Mouse (Mus musculus): ENCODE measurements at regions not wholly inside any gene's neighbourhood (a gene's known extent, or its start where the extent isn't known, plus 50 kb on each side); places are given as distances from the start of the nearest gene placed in this dataset.

DNA sequence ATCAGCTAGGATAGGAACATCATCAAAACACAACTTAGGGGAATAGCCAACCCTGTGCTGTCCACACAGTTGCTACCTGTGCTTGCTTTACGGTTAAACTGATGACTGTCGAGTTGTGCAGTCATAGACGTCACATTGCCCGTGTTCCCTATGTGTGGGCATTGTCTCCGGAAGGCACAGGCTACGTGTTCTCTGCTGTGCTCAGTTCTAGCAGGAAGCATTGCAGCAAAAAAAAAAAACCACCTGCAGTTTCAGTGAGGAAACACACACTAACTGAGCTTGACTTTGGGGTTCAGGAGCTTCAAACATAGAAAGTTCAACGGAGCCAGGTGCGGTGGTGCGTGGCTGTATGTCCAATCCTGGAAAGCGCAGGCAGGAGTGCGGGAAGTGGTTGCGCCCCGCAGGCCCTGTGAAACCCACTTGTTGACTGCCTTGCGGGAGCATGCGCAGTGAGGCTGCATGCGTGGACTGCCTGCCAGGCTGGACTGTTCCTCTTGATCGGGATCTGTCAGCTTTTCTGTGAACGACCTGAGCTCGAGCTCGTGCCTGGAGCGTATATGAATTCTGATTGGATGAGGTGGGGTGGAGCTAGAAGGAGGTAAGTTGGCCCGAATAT lies 190.2 kb upstream of the Krr1 start:
- no peak for DNase-seq (ENCODE audit: low read depth, low spot score)

DNA sequence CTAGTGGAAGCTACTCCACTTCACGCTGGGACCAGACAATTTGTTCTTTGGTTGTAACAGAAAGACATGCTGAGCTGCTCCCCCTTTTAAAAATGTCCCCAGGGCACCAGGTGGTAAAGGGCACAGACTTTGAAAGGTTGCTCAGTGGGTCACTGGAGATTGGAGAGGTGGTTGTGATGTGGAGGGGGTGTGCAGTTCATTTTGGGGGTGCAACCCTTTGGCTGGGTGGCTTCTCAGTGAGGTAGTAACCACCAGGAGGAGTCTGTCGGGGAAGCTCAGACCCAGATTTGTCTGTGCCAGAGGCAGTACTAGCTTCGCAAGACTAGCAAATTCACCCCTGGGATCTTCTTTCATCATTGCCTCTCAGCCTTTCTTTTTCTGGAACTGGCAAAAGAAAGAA lies 189.0 kb upstream of the Krr1 start:
- DNase-seq (ENCODE audit: low read depth, low spot score), result no peak

DNA sequence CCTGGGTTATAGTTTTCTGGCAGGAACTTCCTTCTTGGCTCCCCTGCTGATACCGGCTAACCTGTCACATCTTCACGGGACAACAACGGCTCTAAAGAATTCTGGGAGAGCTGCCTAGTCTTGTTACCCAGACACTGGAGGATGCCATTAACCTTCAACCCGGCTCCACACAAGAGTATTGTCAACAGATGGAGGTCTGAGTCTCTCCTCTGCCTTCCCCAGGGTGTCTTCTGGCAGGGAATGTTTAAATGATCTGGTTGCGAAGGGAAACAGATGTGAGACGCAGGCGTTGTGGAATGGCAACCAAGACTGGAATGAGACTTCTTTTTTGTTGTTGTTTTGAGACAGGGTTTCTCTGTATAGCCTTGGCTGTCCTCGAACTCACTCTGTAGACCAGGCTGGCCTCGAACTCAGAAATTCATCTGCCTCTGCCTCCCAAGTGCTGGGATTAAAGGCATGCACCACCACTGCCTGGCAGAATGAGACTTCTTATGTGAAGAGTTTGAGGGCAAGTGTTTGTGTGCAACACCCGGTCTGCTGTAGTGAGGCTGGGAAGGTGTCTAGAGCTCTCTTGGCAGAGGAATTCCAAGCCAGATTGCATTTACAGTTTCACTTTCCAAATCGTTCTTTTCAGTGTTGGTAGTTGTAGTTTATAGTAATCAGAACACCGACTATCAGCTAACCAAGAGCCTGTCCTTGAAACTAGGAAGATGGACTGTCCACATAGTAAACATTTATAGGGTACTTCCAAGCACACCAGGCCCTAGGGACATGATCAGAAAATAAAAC lies 188.2 kb upstream of the Krr1 start:
- DNase-seq (ENCODE audit: low read depth, low spot score), result no peak

DNA sequence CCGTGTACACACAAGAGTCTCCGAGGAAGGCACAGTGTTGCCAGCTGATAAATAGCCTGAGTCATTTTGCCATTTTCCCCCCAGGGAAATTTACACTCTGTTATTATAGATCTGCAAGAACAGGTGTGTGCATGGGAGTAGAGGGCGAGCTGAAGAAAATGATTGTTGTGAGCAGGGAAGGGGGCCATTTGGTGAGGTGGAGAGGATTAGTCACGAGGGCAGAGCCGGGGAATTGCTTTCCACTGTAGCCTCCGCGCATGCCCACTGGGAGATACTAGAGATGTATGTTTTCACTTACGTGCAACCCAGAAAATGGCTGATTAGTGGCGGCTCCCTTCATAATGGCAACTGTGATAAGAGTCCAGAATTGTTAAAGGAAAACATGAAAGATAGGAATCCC lies 185.3 kb upstream of the Krr1 start:
- DNase-seq (ENCODE audit: low read depth, low spot score), result no peak

DNA sequence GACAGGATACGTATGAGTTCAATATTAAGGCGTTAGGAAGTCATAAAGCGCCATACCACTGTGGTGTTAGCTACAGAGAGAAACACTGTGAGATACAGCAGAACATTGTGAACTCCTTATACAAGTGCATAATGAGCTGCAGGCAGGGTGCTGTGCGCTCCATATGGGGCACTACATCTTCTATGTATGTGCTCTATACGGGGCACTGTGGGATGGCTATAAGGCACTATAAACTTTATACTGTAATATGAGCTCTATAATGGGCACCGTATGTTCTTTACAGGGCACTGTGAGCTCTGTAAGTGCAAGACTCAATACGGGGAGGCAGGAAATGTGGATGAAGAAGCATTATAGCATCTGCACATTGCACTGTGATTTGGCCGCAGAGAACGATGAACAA lies 183.2 kb upstream of the Krr1 start:
- DNase-seq (ENCODE audit: low read depth, low spot score), result no peak

DNA sequence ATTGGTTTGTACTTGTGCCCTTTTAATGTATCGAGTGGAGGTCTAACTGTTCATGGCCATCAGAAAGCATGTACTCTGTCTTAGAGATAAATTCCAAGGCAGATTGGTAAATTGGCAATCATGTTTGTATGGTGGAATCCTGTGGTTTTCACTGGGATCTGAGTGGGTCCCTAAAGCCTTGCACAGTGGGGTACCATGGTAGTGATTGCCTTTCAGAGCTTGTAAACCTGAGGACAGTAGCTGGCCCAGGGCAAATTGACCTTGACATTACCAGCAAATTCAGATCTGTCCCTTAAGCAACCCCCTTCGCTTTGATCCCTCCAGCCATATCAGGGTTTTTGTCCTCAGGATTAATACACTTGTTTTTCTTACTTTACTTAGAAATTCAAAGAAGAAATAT lies 181.6 kb upstream of the Krr1 start:
- no peak for DNase-seq (ENCODE audit: low read depth, low spot score)

DNA sequence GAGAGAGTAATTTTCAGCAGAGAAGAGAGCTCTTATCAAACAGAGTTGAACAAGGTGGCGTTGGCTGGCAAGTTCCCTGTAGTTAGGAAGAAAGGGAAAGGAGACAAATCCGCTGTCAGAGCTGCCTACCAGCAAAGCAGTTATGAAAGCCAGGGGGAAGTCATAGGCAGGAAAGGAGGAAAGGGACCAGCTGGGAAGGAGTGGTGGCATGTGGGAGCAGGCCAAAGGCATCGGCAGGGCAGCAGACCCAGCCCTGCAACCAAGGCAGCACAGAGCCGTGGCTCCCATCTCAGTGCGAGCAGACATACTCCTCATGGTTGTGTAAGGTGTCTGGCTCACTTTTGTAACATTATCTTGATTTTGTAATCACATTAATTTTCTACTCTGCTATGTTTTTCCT lies 177.4 kb upstream of the Krr1 start:
- DNase-seq (ENCODE audit: low read depth, low spot score), result no peak

DNA sequence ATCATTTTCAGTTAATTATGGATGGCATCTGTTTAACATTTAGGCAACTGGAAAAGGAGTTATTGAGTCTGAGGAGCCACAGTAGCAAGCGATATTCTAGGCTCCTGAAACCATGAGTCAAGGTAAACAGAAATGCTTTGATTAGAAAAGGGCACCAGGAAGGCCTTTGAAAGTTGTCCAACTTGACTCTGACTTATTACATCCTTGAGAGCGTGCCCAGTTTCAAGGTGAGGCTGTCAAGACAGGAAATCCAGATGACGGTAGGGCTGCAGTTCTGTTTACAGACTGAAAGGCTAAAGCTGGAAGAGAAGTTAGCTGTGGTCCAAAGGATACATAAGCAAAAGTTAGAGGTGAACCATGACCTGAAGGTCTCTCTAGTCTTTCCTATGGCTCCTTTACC lies 176.7 kb upstream of the Krr1 start:
- DNase-seq (ENCODE audit: low read depth, low spot score), result no peak

DNA sequence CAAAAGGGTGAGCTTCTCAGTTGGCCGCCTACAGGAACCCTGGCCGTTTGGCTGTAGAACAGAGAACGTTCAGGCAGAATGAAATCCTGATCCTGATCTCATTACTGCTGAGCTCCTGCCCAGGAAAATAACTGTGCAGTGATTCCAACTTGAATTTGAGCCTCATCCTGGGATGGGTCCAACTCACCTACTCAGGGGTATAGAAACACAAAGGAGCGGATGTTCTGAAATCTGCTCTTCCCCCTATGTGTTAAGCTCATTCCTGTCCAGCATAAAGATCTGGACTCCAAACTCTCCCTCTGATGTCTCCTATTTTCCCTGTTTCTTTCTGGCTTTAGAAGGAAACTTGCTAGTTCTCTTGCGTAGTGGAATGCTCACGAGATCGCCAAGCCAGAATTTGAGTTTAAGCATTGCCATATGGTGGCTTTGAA lies 173.6 kb upstream of the Krr1 start:
- DNase-seq (ENCODE audit: low read depth, low spot score), result no peak

DNA sequence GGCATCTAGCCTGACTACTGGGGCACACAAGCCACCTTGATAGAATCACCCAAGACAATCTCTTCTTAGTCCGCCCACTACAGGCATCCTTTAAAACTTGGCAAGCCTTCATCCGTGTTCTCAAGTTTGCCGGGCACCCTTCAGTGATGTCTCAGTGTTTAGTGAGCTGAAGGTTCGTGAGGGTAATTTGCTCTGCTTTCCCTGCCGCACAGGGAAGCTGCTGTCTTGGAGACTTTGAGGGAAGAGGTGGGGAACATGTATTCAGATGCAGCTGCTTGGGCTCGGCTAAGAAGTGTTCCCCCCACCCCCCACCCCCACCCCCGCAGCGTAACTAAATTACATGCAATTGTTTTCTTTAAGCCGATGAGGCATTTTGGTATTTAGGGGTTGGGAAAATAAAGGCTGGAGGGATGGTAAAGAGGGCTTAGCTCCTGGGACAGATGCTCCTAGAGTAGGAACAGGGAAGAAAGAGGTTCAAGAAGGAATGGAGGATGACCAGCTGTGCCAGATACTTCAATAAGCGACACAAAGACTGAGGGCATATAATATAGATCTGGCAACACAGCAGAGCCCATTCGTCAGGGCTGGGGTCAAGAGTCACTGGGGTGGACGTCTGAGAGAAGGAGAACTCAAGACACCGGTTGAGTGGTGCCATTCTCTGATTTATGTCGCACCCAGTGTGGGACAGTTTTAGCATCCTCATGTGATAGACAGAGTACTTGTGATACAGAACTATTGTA lies 172.4 kb upstream of the Krr1 start:
- DNase-seq (ENCODE audit: low read depth, low spot score), result no peak

DNA sequence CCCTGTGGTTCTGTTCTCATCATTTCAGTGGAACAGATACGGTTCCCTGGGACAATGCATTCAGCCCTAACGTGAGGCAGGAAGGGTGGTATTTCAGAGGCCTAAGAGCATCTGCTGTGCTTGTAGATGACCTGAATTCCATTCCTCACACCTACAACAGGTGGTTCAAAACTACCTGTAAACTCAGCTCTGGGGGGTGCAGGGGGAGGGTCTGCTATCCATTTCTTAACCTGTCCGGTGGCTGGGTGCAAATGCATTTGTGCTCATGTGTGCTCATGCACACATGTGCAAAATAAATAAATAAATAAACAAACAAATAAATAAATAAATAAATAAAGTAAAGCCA lies 171.9 kb upstream of the Krr1 start:
- no peak for DNase-seq (ENCODE audit: low read depth, low spot score)

DNA sequence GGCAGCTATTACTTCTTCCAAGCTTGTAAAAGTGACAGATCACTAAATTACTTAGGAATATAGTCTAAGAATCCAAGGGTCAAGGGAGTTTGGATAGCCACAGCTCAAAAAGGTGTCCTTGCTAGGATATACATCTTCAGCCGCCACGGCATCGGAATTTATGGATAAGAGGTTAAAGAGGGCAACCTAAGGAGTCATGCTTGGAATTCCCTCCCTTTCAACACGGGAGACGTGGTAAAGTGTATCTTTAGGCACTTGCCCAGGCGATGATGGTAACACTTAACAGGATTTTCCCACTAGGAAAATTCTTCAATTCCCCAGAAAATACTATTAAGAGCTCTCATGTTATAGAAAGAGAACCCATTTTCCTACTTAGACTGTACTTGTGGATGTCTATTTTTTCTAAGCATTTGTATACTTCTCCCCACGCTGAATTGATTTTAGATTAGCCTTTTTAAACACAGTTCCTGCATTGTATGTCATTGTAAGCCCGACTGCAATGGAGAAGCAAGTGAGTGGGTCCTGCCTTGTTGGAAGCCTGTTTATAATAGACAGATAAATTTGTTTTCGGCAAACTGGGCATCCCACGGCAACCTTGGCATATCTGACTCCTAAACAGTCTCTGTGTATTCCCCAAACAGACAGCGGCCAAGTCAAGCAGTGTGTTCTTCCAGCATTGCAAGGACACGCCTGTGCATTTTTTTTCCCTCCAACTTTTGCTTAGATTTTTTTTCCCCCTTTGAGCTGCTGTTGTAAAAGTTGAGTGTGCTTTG lies 171.3 kb upstream of the Krr1 start:
- DNase-seq (ENCODE audit: low read depth, low spot score), result no peak

DNA sequence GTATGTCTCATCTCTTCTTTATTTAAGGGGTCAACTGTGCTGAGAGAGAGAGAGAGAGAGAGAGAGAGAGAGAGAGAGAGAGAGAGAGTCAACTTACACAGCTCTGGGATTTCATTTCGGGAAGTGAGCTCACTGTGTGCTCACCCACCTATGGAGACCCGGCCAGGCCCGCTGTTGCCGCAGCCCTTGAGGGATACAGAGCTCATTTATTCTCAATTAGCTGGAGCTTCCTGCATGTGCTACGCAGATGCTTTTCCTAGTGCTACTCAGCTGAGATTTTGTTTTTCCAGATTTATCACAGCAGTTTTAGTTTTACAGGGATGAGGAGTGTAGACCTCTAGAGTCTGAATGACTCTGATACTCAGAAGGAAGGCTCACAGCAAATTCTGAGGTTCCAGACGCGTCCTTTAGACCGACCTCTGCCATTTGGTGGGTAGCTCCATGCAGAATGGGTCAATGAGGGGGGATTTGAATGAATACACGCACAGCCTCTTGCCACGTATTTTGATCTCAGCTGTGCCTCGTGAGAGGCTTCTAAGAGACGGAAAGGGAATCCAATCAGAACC lies 170.6 kb upstream of the Krr1 start:
- DNase-seq (ENCODE audit: low read depth, low spot score), result no peak

DNA sequence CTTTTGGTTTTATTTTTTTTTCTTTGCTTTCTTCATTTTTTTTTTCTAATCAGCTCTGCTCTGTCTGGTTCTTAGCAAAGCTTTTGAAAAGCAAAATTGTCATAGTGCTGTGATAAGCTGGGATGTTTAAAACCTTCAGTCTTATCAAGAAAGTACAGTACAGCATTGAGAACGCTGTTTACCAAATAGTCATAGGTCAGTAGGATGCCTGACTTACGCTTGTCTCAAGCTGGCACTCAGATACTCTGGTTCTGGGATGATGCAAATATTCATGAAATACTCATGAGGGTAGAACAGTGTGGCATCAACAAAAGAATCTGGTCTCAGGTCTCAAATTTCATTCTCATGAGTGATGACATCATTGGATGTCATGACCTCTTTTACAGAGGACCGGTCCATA lies 166.1 kb upstream of the Krr1 start:
- DNase-seq (ENCODE audit: low read depth, low spot score), result no peak

DNA sequence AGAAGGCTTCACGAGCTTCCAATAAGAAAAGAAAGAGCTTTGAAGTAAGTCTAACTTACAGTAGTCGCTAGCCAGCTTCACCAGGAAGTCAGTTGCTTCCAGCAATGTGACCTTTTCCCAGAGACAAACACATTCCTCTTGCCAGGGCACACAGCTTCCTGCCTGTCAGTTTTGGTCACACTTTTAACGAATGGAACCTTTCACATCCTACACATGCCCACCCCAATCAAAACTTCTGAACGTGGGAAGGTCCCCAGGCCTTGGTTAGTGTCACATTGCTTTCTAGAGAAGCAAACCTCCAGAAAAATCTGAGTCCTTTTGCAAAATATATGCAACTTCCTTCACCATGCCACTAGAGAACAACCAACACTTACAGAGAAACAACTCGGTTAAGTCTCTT lies 165.5 kb upstream of the Krr1 start:
- no peak for DNase-seq (ENCODE audit: low read depth, low spot score)

DNA sequence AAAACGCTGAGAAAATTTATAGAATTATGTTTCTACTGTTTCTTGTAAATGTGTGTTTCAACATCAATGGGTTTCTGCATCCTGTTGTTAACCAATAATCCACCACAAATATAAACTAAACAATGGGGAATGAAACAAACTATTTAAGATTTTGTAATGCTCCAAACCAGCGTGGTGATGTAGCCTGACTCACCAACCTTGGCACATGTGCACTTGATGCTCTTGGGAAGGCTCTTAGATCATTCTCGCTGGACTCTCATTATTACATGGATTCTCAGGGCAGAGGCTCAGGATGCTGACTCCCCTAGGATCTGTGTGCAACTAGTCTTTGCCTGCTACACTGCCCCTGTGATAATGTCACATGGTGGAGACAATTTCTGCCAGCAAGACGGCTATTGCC lies 158.7 kb upstream of the Krr1 start:
- DNase-seq (ENCODE audit: low read depth, low spot score), result no peak

DNA sequence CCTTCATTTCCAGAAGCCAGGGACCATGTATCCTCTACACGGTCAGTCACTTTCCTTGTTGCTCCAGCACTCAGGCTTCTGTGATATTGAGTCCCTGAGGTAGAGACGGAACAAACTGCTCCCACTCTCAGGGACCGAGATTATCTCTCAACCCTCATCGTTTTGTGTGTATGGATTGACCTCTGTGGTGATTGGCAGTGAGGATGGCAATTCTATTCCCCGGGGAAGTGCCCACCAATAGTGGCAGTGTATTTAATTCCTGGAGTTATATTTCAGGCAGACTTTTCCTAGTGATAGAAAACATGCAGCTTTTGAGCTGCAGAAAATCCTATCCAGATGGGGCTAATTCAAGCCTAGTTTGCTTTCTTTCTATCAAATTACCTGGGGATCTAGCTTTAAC lies 157.8 kb upstream of the Krr1 start:
- DNase-seq (ENCODE audit: low read depth, low spot score), result no peak

DNA sequence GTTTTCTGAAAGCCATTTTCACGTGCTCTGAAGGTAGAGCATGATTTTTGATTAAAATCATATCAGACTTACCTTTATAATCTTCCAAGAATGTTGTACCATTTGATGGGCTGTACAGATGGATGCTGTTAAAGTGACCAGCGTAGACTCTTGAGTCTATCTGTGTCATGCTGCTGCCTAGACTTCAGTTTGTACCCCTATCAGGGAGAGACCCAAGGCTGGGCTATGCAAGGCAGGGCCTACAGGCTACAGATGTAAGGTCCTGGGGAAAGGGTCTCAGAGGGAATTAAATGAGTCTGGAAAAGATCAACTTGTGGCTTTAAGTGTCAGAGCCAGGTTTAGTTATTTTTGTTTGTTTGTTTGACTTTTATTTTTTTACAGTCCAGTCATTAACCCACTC lies 157.3 kb upstream of the Krr1 start:
- no peak for DNase-seq (ENCODE audit: low read depth, low spot score)

DNA sequence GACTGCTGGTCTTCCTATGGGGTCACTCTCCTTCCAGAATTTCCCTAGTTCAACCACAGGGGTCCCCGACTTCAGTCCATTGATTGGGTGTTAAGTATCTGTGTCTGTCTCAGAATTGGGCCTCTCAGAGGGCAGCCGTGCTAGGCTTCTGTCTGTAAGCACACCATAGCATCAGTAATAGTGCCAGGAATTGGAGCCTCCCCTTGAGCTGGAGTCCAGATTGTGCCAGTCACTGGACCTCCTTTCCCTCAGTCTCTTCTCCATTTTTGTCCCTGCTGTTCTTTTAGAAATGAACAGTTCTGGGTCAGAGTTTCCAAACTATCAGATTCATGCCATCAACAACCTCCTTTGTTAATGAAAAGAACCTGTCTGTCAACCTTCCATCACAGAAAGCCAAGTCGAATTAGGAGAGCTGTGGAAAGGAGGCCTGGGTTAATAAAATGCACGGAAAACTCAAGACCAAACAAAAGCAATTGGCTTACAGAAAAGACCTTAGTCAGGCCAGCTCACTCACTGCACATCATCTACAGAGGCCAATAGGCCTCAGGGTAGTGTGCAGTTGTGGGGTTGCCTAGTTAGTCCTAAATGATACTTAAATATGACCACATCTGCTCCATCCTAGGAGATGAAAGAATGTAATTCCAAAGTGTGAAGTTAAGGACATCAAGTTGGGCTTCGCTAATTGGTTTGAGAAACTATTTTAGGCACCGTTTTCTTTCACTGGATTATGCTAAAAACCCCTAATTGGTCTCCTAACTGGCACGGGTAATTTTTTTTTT lies 156.5 kb upstream of the Krr1 start:
- DNase-seq (ENCODE audit: low read depth, low spot score), result no peak

DNA sequence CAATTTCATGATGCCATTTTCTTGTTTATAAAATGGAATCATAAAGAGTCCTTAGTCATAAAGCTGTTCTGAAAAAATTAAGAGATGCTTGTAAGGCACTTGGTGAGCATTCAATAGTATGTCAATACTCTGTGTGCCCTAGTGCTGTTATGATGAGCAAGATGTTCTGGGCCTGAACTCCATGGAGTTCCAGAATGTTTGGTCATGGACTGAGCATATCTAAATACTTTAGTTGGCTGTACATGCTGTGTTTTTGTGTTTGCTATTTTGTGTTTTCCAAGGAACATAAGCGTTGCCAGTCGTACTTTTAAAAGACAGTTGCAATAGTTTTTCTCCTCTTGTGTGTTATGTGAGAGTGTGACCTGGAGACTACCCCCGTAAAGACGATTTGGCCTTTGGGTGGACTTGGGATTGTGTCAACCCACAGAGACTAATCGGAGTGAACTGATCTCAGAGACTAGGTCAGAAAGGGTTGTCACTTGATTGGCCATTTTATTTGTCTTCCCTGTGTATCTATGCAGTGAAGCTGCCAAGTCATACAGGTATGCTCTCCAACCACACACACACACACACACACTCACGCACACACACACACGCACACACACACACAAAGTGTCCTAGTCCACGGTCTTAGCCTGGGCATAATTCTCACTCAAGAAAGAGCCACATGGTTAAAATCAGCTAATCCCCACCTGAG lies 152.6 kb upstream of the Krr1 start:
- DNase-seq (ENCODE audit: low read depth, low spot score), result no peak

DNA sequence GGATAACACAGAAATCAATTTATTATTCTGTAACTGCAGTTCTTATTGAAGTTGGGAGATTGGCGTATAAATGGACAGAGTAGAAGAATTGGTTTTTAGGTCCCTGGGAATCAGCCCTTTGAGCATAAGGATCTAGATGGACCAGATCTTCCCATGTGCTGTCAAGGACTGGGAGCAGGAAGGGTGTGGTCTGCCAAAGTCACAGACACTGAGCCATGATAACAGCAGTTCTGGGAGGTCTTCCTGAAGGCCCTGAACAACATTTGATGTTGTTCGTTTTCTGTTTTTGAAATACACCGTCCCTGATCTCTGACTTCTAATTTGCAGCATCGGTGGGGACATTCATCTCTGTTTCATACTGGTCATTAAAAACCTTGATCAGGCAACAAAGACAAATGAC lies 147.6 kb upstream of the Krr1 start:
- DNase-seq (ENCODE audit: low read depth, low spot score), result no peak
